Mouse (Mus musculus) cerebellum, adult 2 months (tissue): ENCODE results near the gene Prcc.

Experiments used
- CTCF ChIP-seq: fragments of 200-500 bp; IDR thresholded peaks from 2 replicates; pipeline ENCODE4 v1.5.1; 2011; ENCODE audit warnings: low read depth, mild to moderate bottlenecking, control low read depth, low read length, moderate library complexity, borderline replicate concordance; ENCODE audit not compliant: insufficient read depth
- POLR2A ChIP-seq: fragments of 200-500 bp; IDR thresholded peaks from 2 replicates; pipeline ENCODE4 v1.6.1; 2011; ENCODE audit warnings: low read length, control low read depth, borderline replicate concordance; ENCODE audit not compliant: insufficient read depth

DNA sequence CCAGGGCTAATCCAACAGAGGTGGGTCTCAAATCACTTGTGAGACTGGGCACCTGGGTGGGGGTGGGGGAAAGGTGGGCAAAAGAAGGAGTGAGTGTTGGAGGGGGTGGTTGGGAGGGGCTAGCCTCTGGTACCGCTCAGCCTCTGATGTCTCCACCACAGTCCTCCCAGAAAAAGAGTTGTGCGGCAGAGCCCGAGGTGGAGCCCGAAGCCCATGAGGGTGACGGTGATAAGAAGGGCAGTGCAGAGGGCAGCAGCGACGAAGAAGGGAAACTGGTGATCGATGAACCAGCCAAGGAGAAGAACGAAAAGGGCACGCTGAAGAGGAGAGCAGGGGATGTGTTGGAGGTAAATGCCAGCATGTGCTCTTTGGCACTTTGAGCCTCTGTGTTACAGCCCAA is 28.5 kb upstream of the Prcc start:
- no peak for TF ChIP-seq CTCF
- no peak for TF ChIP-seq POLR2A
